Mouse (Mus musculus) frontal cortex, postnatal 14 days (tissue): ENCODE measurements around the gene Usp27x.

ENCODE experiments used
- DNase-seq, 2 experiments: peaks; one replicate each; pipeline ENCODE4 v3.0.0; 2022; ENCODE audit warnings: low spot score in 2 of 2

Gene Usp27x

GRCm38 (mm10) chrX:7375716-7376480 lies at the start of gene Usp27x:
Gene Usp27x, minus strand, starts transcription at chrX:7375830.
- peak; percentile 43 to 57 for DNase-seq

GRCm38 (mm10) chrX:7422691-7423111 lies 47.1 kb upstream of the Usp27x start:
- DNase-seq = peak; percentile 47 to 66

GRCm38 (mm10) chrX:7422166-7422565 lies 46.5 kb upstream of the Usp27x start:
- no peak for DNase-seq

- DNase-seq = peak; percentile 41 to 51
These were observed 45.4 kb upstream of the Usp27x start for GRCm38 (mm10) chrX:7421016-7421415.

GRCm38 (mm10) chrX:7416178-7416871 lies 40.7 kb upstream of the Usp27x start:
- peak; percentile 60 to 65 for DNase-seq

GRCm38 (mm10) chrX:7415308-7415707 lies 39.7 kb upstream of the Usp27x start:
- no peak for DNase-seq

- no peak for DNase-seq
These were observed 36.8 kb upstream of the Usp27x start for GRCm38 (mm10) chrX:7412239-7413033.

- DNase-seq = no peak
These were observed 956 bp upstream of the Usp27x start for GRCm38 (mm10) chrX:7376586-7376985.

GRCm38 (mm10) chrX:7375322-7375715 lies 311 bp downstream of the Usp27x start:
- DNase-seq = no peak

GRCm38 (mm10) chrX:7325455-7325854 lies 50.2 kb downstream of the Usp27x start:
- no peak for DNase-seq

GRCm38 (mm10) chrX:7322288-7322687 lies 53.3 kb downstream of the Usp27x start:
- peak; percentile 42 to 59 for DNase-seq
